Mouse (Mus musculus) gastrocnemius, postnatal 4 days (tissue): ENCODE measurements around the gene Tm4sf1. TPM values are rescaled to one million over a fixed set of nuclear protein-coding genes. Genes with fewer than 3 reads are reported as not detected.

Experiments
- DNase-seq, 2 experiments: peaks; one replicate each; pipeline ENCODE4 v3.0.0; 2021 to 2022; ENCODE audit warnings: low spot score in 2 of 2, mixed read lengths in 2 of 2
- total RNA-seq, 2 experiments: library from RNA; stranded (reverse); gene quantifications; 2 replicates each; pipeline ENCODE4 v1.2.3; 2021

Tm4sf1 gene
- total RNA-seq, 2 experiments from 2014 or later = 48.9 to 58.0 TPM

GRCm38 (mm10) chr3:57287854-57288720 is 13.7 kb downstream of the Tm4sf1 start:
- no peak for DNase-seq

GRCm38 (mm10) chr3:57287438-57287837 is 14.3 kb downstream of the Tm4sf1 start:
- no peak for DNase-seq

- no peak for DNase-seq
Measured at GRCm38 (mm10) chr3:57278225-57278624, 23.6 kb downstream of the Tm4sf1 start.

GRCm38 (mm10) chr3:57277453-57277852 is 24.3 kb downstream of the Tm4sf1 start:
- no peak for DNase-seq

- DNase-seq = no peak
Measured at GRCm38 (mm10) chr3:57276821-57277220, 25.0 kb downstream of the Tm4sf1 start.

GRCm38 (mm10) chr3:57268994-57269393 is 32.8 kb downstream of the Tm4sf1 start:
- no peak for DNase-seq

GRCm38 (mm10) chr3:57267559-57268173 is 34.1 kb downstream of the Tm4sf1 start:
- peak in 1 of 2 experiments; percentile 16 for DNase-seq

- DNase-seq = no peak
Measured at GRCm38 (mm10) chr3:57253041-57253440, 48.7 kb downstream of the Tm4sf1 start.

GRCm38 (mm10) chr3:57252551-57252950 is 49.2 kb downstream of the Tm4sf1 start:
- no peak for DNase-seq

- DNase-seq = no peak
Measured at GRCm38 (mm10) chr3:57245242-57245641, 56.5 kb downstream of the Tm4sf1 start.

Other genes with a start within 250 kb of the Tm4sf1 start
- under 1 TPM in 1 of 2 experiments, not detected in 1; 0.18 TPM for gene Tm4sf4, start 123.3 kb upstream of the Tm4sf1 start, total RNA-seq